8 mouse cellular contexts compared by ENCODE assay signal in genomic region chr4:44973871-44974270, GRCm38 (mm10). TPM values are rescaled to one million over a fixed set of nuclear protein-coding genes. Genes with fewer than 3 reads are reported as not detected.
DNase-seq lines count a peak whose midpoint lies in the region; ATAC-seq and TF ChIP-seq lines count a peak whose summit lies in the region.
"Had no signal": no experiment of that assay in that cellular context is flagged by ENCODE, and none has a peak within 500 bp of the region (broad histone marks: within the 10 kb centered on the region; RNA-seq: fewer than 3 reads in every experiment).

No protein-coding gene starts in this region.

- WGBS in lung, embryonic 14.5 days: 41% methylated on average over 14 of the region's 14 CpGs
- 56% methylated on average over 14 of the region's 14 CpGs for WGBS in forebrain, embryonic 11.5 days
- WGBS in limb, embryonic 13.5 days: 52% methylated on average over 14 of the region's 14 CpGs
- 35% methylated on average over 14 of the region's 14 CpGs for WGBS in small intestine, adult 2 months

- H3K27ac ChIP-seq in lung, embryonic 14.5 days (ENCODE audit: low read depth): no peak overlapping the region
- H3K27ac ChIP-seq in forebrain, embryonic 11.5 days (ENCODE audit: low read depth, low read length): no peak overlapping the region
- no peak overlapping the region for H3K27ac ChIP-seq in limb, embryonic 13.5 days
- no peak overlapping the region for H3K27ac ChIP-seq in small intestine, adult 2 months (ENCODE audit: insufficient read depth, low read depth, low read length)

- no peaks in the 10 kb centered on the region for H3K9me3 ChIP-seq in lung, embryonic 14.5 days (ENCODE audit: low read depth, low read length)
- no peaks in the 10 kb centered on the region for H3K9me3 ChIP-seq in forebrain, embryonic 11.5 days (ENCODE audit: control insufficient read depth, low read length)
- no peaks in the 10 kb centered on the region for H3K9me3 ChIP-seq in limb, embryonic 13.5 days

- H3K9ac ChIP-seq in lung, embryonic 14.5 days: peak overlapping the region; percentile 18; the same call in 1 of the 2 replicates
- H3K9ac ChIP-seq in forebrain, embryonic 11.5 days (ENCODE audit: low read length): no peak overlapping the region
- H3K9ac ChIP-seq in limb, embryonic 13.5 days: no peak overlapping the region

- no peak for DNase-seq in lung, embryonic 14.5 days
- DNase-seq in lung, postnatal 4 days: no peak
- DNase-seq in forebrain, embryonic 11.5 days (ENCODE audit: low spot score): no peak
- no peak for DNase-seq in urinary bladder, postnatal 36 days (ENCODE audit: low spot score in 2 of 2)
- DNase-seq in kidney, adult 18-20 months: no peak

- H3K4me2 ChIP-seq in lung, embryonic 14.5 days: peak overlapping the region; percentile 54
- H3K4me2 ChIP-seq in forebrain, embryonic 11.5 days (ENCODE audit: low read depth, low read length, severe bottlenecking): peak overlapping the region; percentile 24; the same call in 1 of the 2 replicates
- peak overlapping the region; percentile 39 for H3K4me2 ChIP-seq in limb, embryonic 13.5 days (replicated peaks)

- TF ChIP-seq POLR2A in small intestine, adult 2 months (IDR thresholded peaks at IDR 0.05; ENCODE audit: low read depth, low read length): no peak

- no peak for TF ChIP-seq CTCF in lung, embryonic 14.5 days (IDR thresholded peaks at IDR 0.05; ENCODE audit: low read depth)
- TF ChIP-seq CTCF in small intestine, adult 2 months (IDR thresholded peaks at IDR 0.05; ENCODE audit: extremely low read depth, insufficient read length, insufficient replicate concordance, low read depth, low read length): no peak

- no peaks in the 10 kb centered on the region for H3K27me3 ChIP-seq in lung, embryonic 14.5 days (ENCODE audit: insufficient read depth, low read length)
- H3K27me3 ChIP-seq in forebrain, embryonic 11.5 days (ENCODE audit: control insufficient read depth, insufficient read depth, low read length): no peaks in the 10 kb centered on the region
- no peaks in the 10 kb centered on the region for H3K27me3 ChIP-seq in limb, embryonic 13.5 days
- H3K27me3 ChIP-seq in small intestine, adult 2 months (ENCODE audit: control insufficient read depth, insufficient read depth, low read length): no peaks in the 10 kb centered on the region

- H3K4me1 ChIP-seq in lung, embryonic 14.5 days (ENCODE audit: insufficient read depth): no peaks in the 10 kb centered on the region
- H3K4me1 ChIP-seq in forebrain, embryonic 11.5 days (replicated peaks; ENCODE audit: control insufficient read depth, insufficient read depth, low read length): no peaks in the 10 kb centered on the region
- peaks cover 5% of the 10 kb centered on the region for H3K4me1 ChIP-seq in limb, embryonic 13.5 days
- 0 out of 2 replicates have a peak, but pooled peaks cover 3% of the 10 kb centered on the region for H3K4me1 ChIP-seq in small intestine, adult 2 months (ENCODE audit: control insufficient read depth, insufficient read depth, insufficient read length, low read length)

- no peaks in the 10 kb centered on the region for H3K36me3 ChIP-seq in lung, embryonic 14.5 days (ENCODE audit: insufficient read depth)
- no peaks in the 10 kb centered on the region for H3K36me3 ChIP-seq in forebrain, embryonic 11.5 days (ENCODE audit: control insufficient read depth, insufficient read depth, low read length)
- H3K36me3 ChIP-seq in limb, embryonic 13.5 days: no peaks in the 10 kb centered on the region
- H3K36me3 ChIP-seq in small intestine, adult 2 months (ENCODE audit: control insufficient read depth, insufficient read depth, low read length): no peaks in the 10 kb centered on the region

- peak; percentile 42; the same call in 1 of the 2 replicates for ATAC-seq in lung, embryonic 14.5 days (ENCODE audit: insufficient read depth)
- 0 out of 2 replicates have a peak, but pooled peaks have one; percentile 18 for ATAC-seq in forebrain, embryonic 11.5 days (replicated peaks; ENCODE audit: low FRiP score)
- no peak for ATAC-seq in limb, embryonic 13.5 days (ENCODE audit: low FRiP score, low read depth)

- peak overlapping the region; percentile 9; the same call in 1 of the 2 replicates for H3K4me3 ChIP-seq in lung, embryonic 14.5 days (ENCODE audit: low read depth, low read length)
- no peak overlapping the region for H3K4me3 ChIP-seq in forebrain, embryonic 11.5 days (ENCODE audit: low read depth, low read length)
- H3K4me3 ChIP-seq in limb, embryonic 13.5 days: no peak overlapping the region; the same call in 1 of the 2 replicates
- peak overlapping the region; percentile 27 for H3K4me3 ChIP-seq in small intestine, adult 2 months (ENCODE audit: low read depth, low read length)
- H3K4me3 ChIP-seq: erythroblast, embryonic 14.5 days had no signal

RNA-seq across cellular contexts. Expression of gene Grhpr, which starts 7.3 kb away (rescaled TPM):
- polyA plus RNA-seq in lung, embryonic 14.5 days (2014; fragmentation: Nextera tagmentation; extraction: Ambion mirVana): 46.2 and 50.1 TPM in 2 replicates
- polyA plus RNA-seq in forebrain, embryonic 11.5 days (2014; fragmentation: Nextera tagmentation; extraction: Ambion mirVana): 48.6 and 48.8 TPM in 2 replicates
- 58.2 TPM in 2 replicates for polyA plus RNA-seq in limb, embryonic 13.5 days (2015; fragmentation: Nextera tagmentation; extraction: Ambion mirVana)
- 32.6 and 32.9 TPM in 2 replicates for polyA plus RNA-seq in small intestine, adult 2 months (2012; rRNA removed)

RNA-seq across cellular contexts. Expression of gene Zbtb5, which starts 38.3 kb away (rescaled TPM):
- polyA plus RNA-seq in lung, embryonic 14.5 days (2014; fragmentation: Nextera tagmentation; extraction: Ambion mirVana): 22.2 and 23.7 TPM in 2 replicates
- 44.9 and 45.4 TPM in 2 replicates for polyA plus RNA-seq in forebrain, embryonic 11.5 days (2014; fragmentation: Nextera tagmentation; extraction: Ambion mirVana)
- polyA plus RNA-seq in limb, embryonic 13.5 days (2015; fragmentation: Nextera tagmentation; extraction: Ambion mirVana): 30.2 and 30.6 TPM in 2 replicates
- polyA plus RNA-seq in small intestine, adult 2 months (2012; rRNA removed): 2.0 and 6.3 TPM in 2 replicates

RNA-seq across cellular contexts. Expression of gene Polr1e, which starts 44.5 kb away (rescaled TPM):
- polyA plus RNA-seq in lung, embryonic 14.5 days (2014; fragmentation: Nextera tagmentation; extraction: Ambion mirVana): 40.1 and 43.3 TPM in 2 replicates
- polyA plus RNA-seq in forebrain, embryonic 11.5 days (2014; fragmentation: Nextera tagmentation; extraction: Ambion mirVana): 54.5 and 55.2 TPM in 2 replicates
- 43.9 and 44.6 TPM in 2 replicates for polyA plus RNA-seq in limb, embryonic 13.5 days (2015; fragmentation: Nextera tagmentation; extraction: Ambion mirVana)
- 1.8 and 2.3 TPM in 2 replicates for polyA plus RNA-seq in small intestine, adult 2 months (2012; rRNA removed)

Comparison
In these comparisons a context has a peak if more than half of its experiments do, and no peak if none do; other contexts are left out.
1. H3K4me3 ChIP-seq: peak in lung, embryonic 14.5 days (single experiment) and small intestine, adult 2 months (single experiment); none in forebrain, embryonic 11.5 days (single experiment) and limb, embryonic 13.5 days (single experiment).
2. RNA of gene Polr1e, which starts 44.5 kb away (polyA plus RNA-seq): 54.5 to 55.2 TPM in forebrain, embryonic 11.5 days, 43.9 to 44.6 TPM in limb, embryonic 13.5 days and 40.1 to 43.3 TPM in lung, embryonic 14.5 days; 1.8 to 2.3 TPM in small intestine, adult 2 months; every median in the first group is over 10 times any median in the second.
3. Peak in every context shown above with its lines, with median percentiles within 50 percentile points of each other: H3K4me2 ChIP-seq.